Mouse (Mus musculus): ENCODE data around the gene Mfap4. TPM values are rescaled to one million over a fixed set of nuclear protein-coding genes. Genes with fewer than 3 reads are reported as not detected.

Mfap4 gene
- polyA plus RNA-seq (2012; rRNA removed), result 12.0 and 21.3 TPM in 2 replicates

DNA sequence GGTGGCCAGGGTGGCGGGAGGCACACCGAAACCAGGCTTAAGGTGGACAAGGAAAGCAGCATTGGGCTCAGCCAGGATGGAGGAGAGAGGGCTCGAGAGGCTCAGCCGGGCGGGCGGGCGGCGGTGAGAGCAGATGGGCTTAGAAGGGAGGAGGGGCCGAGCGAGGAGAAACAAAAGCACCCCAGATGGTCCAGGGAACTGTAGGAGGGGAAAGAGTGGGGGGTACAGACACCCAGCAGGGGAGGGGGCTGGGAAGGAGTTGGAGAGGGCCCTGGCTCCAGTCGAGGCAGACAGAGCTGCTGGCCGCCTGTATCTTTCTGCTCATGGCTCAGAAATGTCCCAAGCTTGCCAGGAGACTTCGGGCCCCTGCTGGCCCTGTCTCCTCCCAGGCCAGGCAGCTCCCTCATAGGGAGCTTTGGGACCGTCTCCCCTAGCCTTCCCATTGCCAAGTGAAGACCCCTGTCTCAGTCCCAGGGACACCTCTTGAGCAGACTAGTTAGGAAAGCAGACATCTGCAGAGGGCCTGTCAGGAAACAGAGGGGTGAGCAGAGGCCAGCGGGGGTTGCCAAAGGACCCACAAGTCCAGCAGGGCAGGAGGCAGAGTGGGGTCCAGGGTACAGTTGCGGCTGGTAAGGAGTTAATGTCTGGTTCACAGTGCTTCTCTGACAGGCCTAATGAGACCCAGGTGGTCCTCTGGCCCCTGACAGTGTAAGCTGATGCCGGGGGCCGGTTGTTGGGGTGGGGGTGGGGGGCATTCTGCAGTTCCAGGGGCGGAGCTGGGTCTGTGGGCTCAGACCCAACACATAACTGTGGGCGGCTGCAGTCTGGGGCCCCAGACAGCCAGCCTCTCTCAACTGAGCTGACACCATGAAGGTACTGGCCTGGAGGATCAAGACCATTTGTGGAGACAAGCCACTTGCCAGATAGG, at the start of gene Mfap4:
TSS of gene Mfap4 (plus strand) at position 819 of the 928 bp plus-strand sequence.
- H3K36me3 ChIP-seq (ENCODE audit: control insufficient read depth, insufficient read depth, low read length), result no peaks in the 10 kb centered on the region
- no peak for DNase-seq
- no peak within 1 kb of the TSS for H3K4me3 ChIP-seq (ENCODE audit: insufficient read depth, low read depth, low read length)
- 54% methylated on average over 20 of the region's 20 CpGs for WGBS
- TF ChIP-seq CTCF (conservative IDR thresholded peaks at IDR 0.05; ENCODE audit: insufficient read depth, insufficient read length, low read depth, low read length) (no peak), POLR2A (IDR thresholded peaks at IDR 0.05; ENCODE audit: low read depth, low read length) (no peak)
- H3K4me1 ChIP-seq (ENCODE audit: control insufficient read depth, insufficient read depth, low read length), result no peaks in the 10 kb centered on the region
- no peak within 1 kb of the TSS for H3K27ac ChIP-seq (ENCODE audit: insufficient read depth, low read depth, low read length)
- no peaks in the 10 kb centered on the region for H3K27me3 ChIP-seq (replicated peaks; ENCODE audit: control insufficient read depth, insufficient read depth, low read length)

GRCm38 (mm10) chr11:61436298-61436697, 48.9 kb upstream of the Mfap4 start:
- H3K27me3 ChIP-seq (replicated peaks; ENCODE audit: control insufficient read depth, insufficient read depth, low read length), result no peaks in the 10 kb centered on the region
- no peak overlapping the region for H3K4me3 ChIP-seq (ENCODE audit: insufficient read depth, low read depth, low read length)
- no peak for DNase-seq
- TF ChIP-seq CTCF (conservative IDR thresholded peaks at IDR 0.05; ENCODE audit: insufficient read depth, insufficient read length, low read depth, low read length), result no peak
- TF ChIP-seq POLR2A (IDR thresholded peaks at IDR 0.05; ENCODE audit: low read depth, low read length), result no peak
- 83% methylated on average over 1 of the region's 2 CpGs for WGBS
- no peak overlapping the region for H3K27ac ChIP-seq (ENCODE audit: insufficient read depth, low read depth, low read length)
- H3K36me3 ChIP-seq (ENCODE audit: control insufficient read depth, insufficient read depth, low read length), result no peaks in the 10 kb centered on the region
- no peaks in the 10 kb centered on the region for H3K4me1 ChIP-seq (ENCODE audit: control insufficient read depth, insufficient read depth, low read length)

DNA sequence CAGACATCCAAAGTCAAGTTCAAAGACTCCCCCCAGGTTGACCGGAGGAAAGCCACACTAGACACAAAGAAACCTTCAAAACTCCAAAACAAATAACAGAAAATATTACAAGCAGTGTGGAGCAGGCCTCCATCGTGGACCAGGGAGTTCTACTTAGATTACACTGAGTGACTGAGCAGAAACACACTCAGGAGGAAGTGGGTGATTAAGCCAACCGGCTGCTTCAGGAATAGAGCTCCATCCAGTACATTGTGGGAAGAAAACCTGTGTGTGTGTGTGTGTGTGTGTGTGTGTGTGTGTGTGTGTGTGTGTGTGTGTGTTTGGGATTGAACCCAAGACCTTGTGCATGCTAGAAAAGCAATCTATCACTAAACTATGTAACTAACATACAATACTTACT, 46.1 kb upstream of the Mfap4 start:
- no peak overlapping the region for H3K27ac ChIP-seq (ENCODE audit: insufficient read depth, low read depth, low read length)
- TF ChIP-seq CTCF (conservative IDR thresholded peaks at IDR 0.05; ENCODE audit: insufficient read depth, insufficient read length, low read depth, low read length), result no peak
- TF ChIP-seq POLR2A (IDR thresholded peaks at IDR 0.05; ENCODE audit: low read depth, low read length), result no peak
- H3K36me3 ChIP-seq (ENCODE audit: control insufficient read depth, insufficient read depth, low read length), result no peaks in the 10 kb centered on the region
- no peaks in the 10 kb centered on the region for H3K27me3 ChIP-seq (replicated peaks; ENCODE audit: control insufficient read depth, insufficient read depth, low read length)
- no peaks in the 10 kb centered on the region for H3K4me1 ChIP-seq (ENCODE audit: control insufficient read depth, insufficient read depth, low read length)
- WGBS, result 56% methylated on average over 3 of the region's 3 CpGs
- DNase-seq, result no peak
- no peak overlapping the region for H3K4me3 ChIP-seq (ENCODE audit: insufficient read depth, low read depth, low read length)

- WGBS, result 97% methylated on average over 4 of the region's 4 CpGs
- no peak for DNase-seq
- H3K27ac ChIP-seq (ENCODE audit: insufficient read depth, low read depth, low read length), result no peak overlapping the region
- TF ChIP-seq CTCF (conservative IDR thresholded peaks at IDR 0.05; ENCODE audit: insufficient read depth, insufficient read length, low read depth, low read length) (no peak), POLR2A (IDR thresholded peaks at IDR 0.05; ENCODE audit: low read depth, low read length) (no peak)
- no peaks in the 10 kb centered on the region for H3K4me1 ChIP-seq (ENCODE audit: control insufficient read depth, insufficient read depth, low read length)
- H3K27me3 ChIP-seq (replicated peaks; ENCODE audit: control insufficient read depth, insufficient read depth, low read length), result no peaks in the 10 kb centered on the region
- no peak overlapping the region for H3K4me3 ChIP-seq (ENCODE audit: insufficient read depth, low read depth, low read length)
- H3K36me3 ChIP-seq (ENCODE audit: control insufficient read depth, insufficient read depth, low read length), result no peaks in the 10 kb centered on the region
These were observed 44.8 kb upstream of the Mfap4 start for GRCm38 (mm10) chr11:61440416-61440815.

DNA sequence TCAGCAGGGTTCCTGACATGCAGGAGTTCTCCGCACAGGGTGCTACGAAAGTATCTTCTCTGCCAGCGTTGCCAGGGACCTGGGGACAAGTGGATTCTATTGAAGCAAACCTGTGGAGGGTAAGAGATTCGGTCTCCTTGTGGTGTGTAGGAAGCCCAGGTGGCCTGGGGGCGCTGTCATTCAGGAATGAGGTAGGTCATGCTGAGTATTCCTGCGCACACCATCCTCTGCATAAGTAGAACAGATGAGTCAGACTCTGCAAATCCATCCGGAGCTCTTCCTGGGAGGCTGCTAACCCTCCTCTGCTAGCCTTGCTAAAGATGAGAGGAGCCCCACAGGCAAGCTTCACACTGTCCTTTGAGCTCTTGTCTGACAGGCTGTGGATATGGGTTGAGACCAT, 43.6 kb upstream of the Mfap4 start:
- Histone ChIP-seq H3K4me1 (ENCODE audit: control insufficient read depth, insufficient read depth, low read length) (no peaks in the 10 kb centered on the region), H3K27ac (ENCODE audit: insufficient read depth, low read depth, low read length) (no peak overlapping the region), H3K4me3 (ENCODE audit: insufficient read depth, low read depth, low read length) (no peak overlapping the region), H3K36me3 (ENCODE audit: control insufficient read depth, insufficient read depth, low read length) (no peaks in the 10 kb centered on the region), H3K27me3 (replicated peaks; ENCODE audit: control insufficient read depth, insufficient read depth, low read length) (no peaks in the 10 kb centered on the region)
- 93% methylated on average over 7 of the region's 7 CpGs for WGBS
- no peak for DNase-seq
- TF ChIP-seq POLR2A (IDR thresholded peaks at IDR 0.05; ENCODE audit: low read depth, low read length), result no peak
- TF ChIP-seq CTCF (conservative IDR thresholded peaks at IDR 0.05; ENCODE audit: insufficient read depth, insufficient read length, low read depth, low read length), result no peak

- 93% methylated on average over 6 of the region's 6 CpGs for WGBS
- H3K27me3 ChIP-seq (replicated peaks; ENCODE audit: control insufficient read depth, insufficient read depth, low read length), result no peaks in the 10 kb centered on the region
- no peak overlapping the region for H3K27ac ChIP-seq (ENCODE audit: insufficient read depth, low read depth, low read length)
- no peaks in the 10 kb centered on the region for H3K36me3 ChIP-seq (ENCODE audit: control insufficient read depth, insufficient read depth, low read length)
- no peaks in the 10 kb centered on the region for H3K4me1 ChIP-seq (ENCODE audit: control insufficient read depth, insufficient read depth, low read length)
- DNase-seq, result no peak
- TF ChIP-seq CTCF (conservative IDR thresholded peaks at IDR 0.05; ENCODE audit: insufficient read depth, insufficient read length, low read depth, low read length), result no peak
- TF ChIP-seq POLR2A (IDR thresholded peaks at IDR 0.05; ENCODE audit: low read depth, low read length), result no peak
- H3K4me3 ChIP-seq (ENCODE audit: insufficient read depth, low read depth, low read length), result no peak overlapping the region
These were observed 41.4 kb upstream of the Mfap4 start for GRCm38 (mm10) chr11:61443807-61444206.

DNA sequence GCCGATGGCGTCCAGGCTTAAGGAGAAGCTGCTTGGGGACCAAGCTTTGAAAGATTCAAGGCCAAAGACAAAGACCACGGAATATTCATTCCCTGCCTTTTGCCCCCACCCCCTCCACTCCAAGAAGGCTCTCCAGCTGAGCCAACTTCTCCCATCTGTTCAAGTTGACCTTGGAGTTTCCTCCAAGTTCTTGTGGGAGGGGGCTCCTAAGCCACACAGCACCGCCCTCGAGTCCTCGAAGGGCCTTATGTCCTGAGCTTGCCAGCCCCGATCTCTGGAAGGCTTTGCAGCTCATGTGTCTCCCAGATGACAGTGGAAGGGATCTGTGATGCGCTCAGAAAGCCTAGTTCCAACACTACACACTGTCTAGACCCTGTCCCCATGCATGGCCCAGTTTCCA, 37.9 kb upstream of the Mfap4 start:
- WGBS, result 77% methylated on average over 8 of the region's 8 CpGs
- no peak for DNase-seq
- H3K4me3 ChIP-seq (ENCODE audit: insufficient read depth, low read depth, low read length), result no peak overlapping the region
- no peak for TF ChIP-seq POLR2A (IDR thresholded peaks at IDR 0.05; ENCODE audit: low read depth, low read length)
- TF ChIP-seq CTCF (conservative IDR thresholded peaks at IDR 0.05; ENCODE audit: insufficient read depth, insufficient read length, low read depth, low read length), result no peak
- no peaks in the 10 kb centered on the region for H3K4me1 ChIP-seq (ENCODE audit: control insufficient read depth, insufficient read depth, low read length)
- no peak overlapping the region for H3K27ac ChIP-seq (ENCODE audit: insufficient read depth, low read depth, low read length)
- H3K36me3 ChIP-seq (ENCODE audit: control insufficient read depth, insufficient read depth, low read length), result no peaks in the 10 kb centered on the region
- H3K27me3 ChIP-seq (replicated peaks; ENCODE audit: control insufficient read depth, insufficient read depth, low read length), result no peaks in the 10 kb centered on the region

Data from kidney, adult 2 months (tissue).